In the genomic region with DNA sequence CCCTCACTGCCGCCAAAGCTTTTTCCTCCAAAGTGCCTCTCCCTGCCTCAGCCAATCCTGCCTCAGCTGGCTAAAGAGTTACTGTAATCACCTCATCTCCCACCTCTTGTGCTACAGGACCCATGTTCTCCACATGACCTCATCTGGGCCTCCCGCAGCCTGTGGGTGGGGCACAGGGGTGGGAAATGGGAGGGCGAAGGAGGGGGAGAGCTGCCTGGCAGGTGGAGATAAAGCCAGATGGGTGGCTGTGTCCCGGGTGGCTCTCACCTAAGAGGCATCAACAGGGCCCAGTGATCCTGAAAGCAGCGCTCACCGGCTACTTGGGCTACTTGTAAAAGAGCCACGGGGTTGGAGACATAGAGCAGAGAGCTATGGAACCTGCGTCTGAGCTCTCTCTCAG, we compare ENCODE assay signal across 11 mouse cellular contexts. TPM values are rescaled to one million over a fixed set of nuclear protein-coding genes. Genes with fewer than 3 reads are reported as not detected.
DNase-seq lines count a peak whose midpoint lies in the region; ATAC-seq lines count a peak whose summit lies in the region.
"Had no signal": no experiment of that assay in that cellular context is flagged by ENCODE, and none has a peak within 500 bp of the region (broad histone marks: within the 10 kb centered on the region; RNA-seq: fewer than 3 reads in every experiment).

No protein-coding gene starts in this region.

- H3K27ac ChIP-seq in heart, embryonic 12.5 days (ENCODE audit: poor library complexity, severe bottlenecking), result peak overlapping the region; percentile 50
- H3K27ac ChIP-seq in liver, embryonic 13.5 days, result peak overlapping the region; percentile 100
- H3K27ac ChIP-seq: hindbrain, postnatal 0 days; midbrain, embryonic 15.5 days had no signal

- H3K9ac ChIP-seq in heart, embryonic 12.5 days, result 0 out of 2 replicates have a peak overlapping the region, but pooled peaks have one; percentile 8
- H3K9ac ChIP-seq in liver, embryonic 13.5 days, result peak overlapping the region; percentile 80
- H3K9ac ChIP-seq: midbrain, embryonic 15.5 days had no signal

- H3K4me3 ChIP-seq in heart, embryonic 12.5 days, result no peak overlapping the region
- peak overlapping the region; percentile 51 for H3K4me3 ChIP-seq in liver, embryonic 13.5 days (replicated peaks)
- H3K4me3 ChIP-seq: midbrain, embryonic 15.5 days had no signal

- intact Hi-C loops in heart, postnatal 36 days (cut with DNase I), result no loop called here

- peaks cover 3% of the 10 kb centered on the region; the same call in 1 of the 2 replicates for H3K27me3 ChIP-seq in heart, embryonic 12.5 days (replicated peaks)
- H3K27me3 ChIP-seq in liver, embryonic 13.5 days, result peaks cover 22% of the 10 kb centered on the region
- H3K27me3 ChIP-seq: midbrain, embryonic 15.5 days had no signal

- H3K4me1 ChIP-seq in heart, embryonic 12.5 days (replicated peaks), result peaks cover 30% of the 10 kb centered on the region
- H3K4me1 ChIP-seq in liver, embryonic 13.5 days (replicated peaks), result peaks cover 78% of the 10 kb centered on the region

- 46% methylated on average over 8 of the region's 8 CpGs for WGBS in heart, embryonic 12.5 days
- 22% methylated on average over 8 of the region's 8 CpGs for WGBS in liver, embryonic 13.5 days (ENCODE audit: insufficient replicate concordance)

- H3K9me3 ChIP-seq in heart, embryonic 12.5 days (replicated peaks), result no peaks in the 10 kb centered on the region
- H3K9me3 ChIP-seq in liver, embryonic 13.5 days (replicated peaks), result no peaks in the 10 kb centered on the region
- H3K9me3 ChIP-seq: midbrain, embryonic 15.5 days had no signal

- H3K4me2 ChIP-seq in heart, embryonic 12.5 days, result peak overlapping the region; percentile 26; the same call in 1 of the 2 replicates
- H3K4me2 ChIP-seq in liver, embryonic 13.5 days, result peak overlapping the region; percentile 63
- H3K4me2 ChIP-seq: midbrain, embryonic 15.5 days had no signal

- H3K36me3 ChIP-seq in heart, embryonic 12.5 days, result no peaks in the 10 kb centered on the region
- no peaks in the 10 kb centered on the region for H3K36me3 ChIP-seq in liver, embryonic 13.5 days
- H3K36me3 ChIP-seq: midbrain, embryonic 15.5 days had no signal

- ATAC-seq in heart, embryonic 12.5 days (ENCODE audit: insufficient number of reproducible peaks, low FRiP score), result peak; percentile 94
- peak; percentile 96 for ATAC-seq in liver, embryonic 13.5 days (ENCODE audit: low read depth)
- ATAC-seq: midbrain, embryonic 15.5 days had no signal

- no peak for DNase-seq in heart, postnatal 36 days
- DNase-seq in spleen, adult 12 weeks (ENCODE audit: low spot score), result peak; percentile 60
- DNase-seq in spleen, adult 18-20 months, result no peak
- DNase-seq in liver, embryonic 13.5 days, result peak; percentile 94
- DNase-seq in cerebellum, postnatal 36 days, result no peak
- no peak for DNase-seq in thymus, postnatal 36 days
- DNase-seq in urinary bladder, postnatal 14 days (ENCODE audit: low spot score), result no peak
- DNase-seq: layer of hippocampus, postnatal 36 days had no signal

RNA-seq across cellular contexts. Expression of gene Alpl, which starts 44.9 kb away (rescaled TPM):
- polyA plus RNA-seq in heart, embryonic 12.5 days (2016; fragmentation: Nextera tagmentation; extraction: Ambion mirVana), result 1.7 and 2.2 TPM in 2 replicates
- total RNA-seq in heart, postnatal 36 days (2021), result 10 to 100 TPM; 29.5 to 45.6 TPM
- 6.3 and 8.2 TPM in 2 replicates for polyA plus RNA-seq in liver, embryonic 13.5 days (2015; fragmentation: Nextera tagmentation; extraction: Ambion mirVana)

Comparison
In these comparisons a context has a peak if more than half of its experiments do, and no peak if none do; other contexts are left out.
1. DNase-seq: peak in spleen, adult 12 weeks (single experiment) and liver, embryonic 13.5 days (single experiment); none in heart, postnatal 36 days (0 of 2), spleen, adult 18-20 months (0 of 2), cerebellum, postnatal 36 days (0 of 2), thymus, postnatal 36 days (0 of 2) and urinary bladder, postnatal 14 days (single experiment).